In genomic region chr3:154655711-154656110, GRCm38 (mm10) we compare ENCODE assay signal across 20 mouse cellular contexts. TPM values are rescaled to one million over a fixed set of nuclear protein-coding genes. Genes with fewer than 3 reads are reported as not detected.
DNase-seq lines count a peak whose midpoint lies in the region; TF ChIP-seq lines count a peak whose summit lies in the region.
"Had no signal": no experiment of that assay in that cellular context is flagged by ENCODE, and none has a peak within 500 bp of the region (broad histone marks: within the 10 kb centered on the region; RNA-seq: fewer than 3 reads in every experiment).

No protein-coding gene starts in this region.

- H3K4me1 ChIP-seq in embryonic fibroblast, embryonic 13.5 days (ENCODE audit: control insufficient read depth, insufficient read depth, low read length) = no peaks in the 10 kb centered on the region
- H3K4me1 ChIP-seq: embryonic facial prominence, embryonic 12.5 days; forebrain, embryonic 12.5 days had no signal

- peak overlapping the region; percentile 2; the same call in 1 of the 2 replicates for H3K27ac ChIP-seq in embryonic fibroblast, embryonic 13.5 days (ENCODE audit: insufficient read depth, low read length)
- H3K27ac ChIP-seq: embryonic facial prominence, embryonic 10.5 days; embryonic facial prominence, embryonic 12.5 days; forebrain, embryonic 10.5 days; forebrain, embryonic 12.5 days had no signal

- H3K4me3 ChIP-seq in embryonic fibroblast, embryonic 13.5 days (ENCODE audit: insufficient read depth, low read length) = no peak overlapping the region
- H3K4me3 ChIP-seq: embryonic facial prominence, embryonic 10.5 days; embryonic facial prominence, embryonic 12.5 days; erythroblast, embryonic 14.5 days; forebrain, embryonic 10.5 days; forebrain, embryonic 12.5 days had no signal

- intact Hi-C loops in left cerebral cortex, postnatal 25 days (cut with DNase I) = loop anchor here (5.0 to 10.0 kb wide), 2 partner anchors 437 to 579 kb away; partner anchors contain the start of genes Fpgt and Lrriq3
- intact Hi-C loops in left cerebral cortex, postnatal 36 days (cut with DNase I) = loop anchor here (10.0 kb wide), 2 partner anchors 579 to 699 kb away; no protein-coding TSS in a partner anchor

- no peak for TF ChIP-seq CTCF in embryonic fibroblast, embryonic 13.5 days (IDR thresholded peaks at IDR 0.05; ENCODE audit: borderline replicate concordance, insufficient read depth, low read length)

- no peak for TF ChIP-seq POLR2A in embryonic fibroblast, embryonic 13.5 days (IDR thresholded peaks at IDR 0.05; ENCODE audit: low read depth, low read length)

- DNase-seq in 3T3-L1 (ENCODE audit: low read depth, low spot score) = peak; percentile 65
- peak; percentile 52 for DNase-seq in NIH3T3 (ENCODE audit: low read depth)
- DNase-seq in left cerebral cortex, postnatal 25 days (ENCODE audit: low spot score in 2 of 2) = no peak
- no peak for DNase-seq in left cerebral cortex, postnatal 36 days (ENCODE audit: low spot score in 2 of 2)
- DNase-seq: adrenal gland, adult 8-10 months; adrenal gland, postnatal 14 days; adrenal gland, postnatal 36 days; cerebellum, adult 11-12 months; cerebellum, adult 2 months; cerebellum, adult 9-10 months; cerebellum, postnatal 25 days had no signal

RNA-seq across cellular contexts. Expression of gene Erich3, which starts 7.9 kb away (rescaled TPM):
- 0.15 and 0.35 TPM in 2 replicates for polyA plus RNA-seq in embryonic fibroblast, embryonic 13.5 days (2011; ENCODE audit: insufficient read length, low read depth, missing spikeins)
- total RNA-seq in left cerebral cortex, postnatal 25 days (2021) = 10 to 100 TPM in 1 of 2 experiments, 1 to 10 TPM in 1; 8.4 to 10.3 TPM
- total RNA-seq in left cerebral cortex, postnatal 36 days (2021) = 10 to 100 TPM in 1 of 2 experiments, 1 to 10 TPM in 1; 9.7 to 10.3 TPM
- polyA plus RNA-seq: activated CD4-positive, CD25-positive, alpha-beta regulatory T cell, adult 4 months; CD4-positive, CD25-positive, alpha-beta regulatory T cell, adult 4 months; erythroblast, embryonic 14.5 days; G1E had no signal

RNA-seq across cellular contexts. Expression of gene Tyw3, which starts 58.8 kb away (rescaled TPM):
- 2.9 and 5.7 TPM in 2 replicates for polyA plus RNA-seq in embryonic fibroblast, embryonic 13.5 days (2011; ENCODE audit: insufficient read length, low read depth, missing spikeins)
- 10 to 100 TPM; 12.0 to 14.9 TPM for total RNA-seq in left cerebral cortex, postnatal 25 days (2021)
- 10 to 100 TPM; 12.3 to 14.7 TPM for total RNA-seq in left cerebral cortex, postnatal 36 days (2021)

RNA-seq across cellular contexts. Expression of gene Cryz, which starts 59.2 kb away (rescaled TPM):
- polyA plus RNA-seq in embryonic fibroblast, embryonic 13.5 days (2011; ENCODE audit: insufficient read length, low read depth, missing spikeins) = 16.7 and 22.6 TPM in 2 replicates
- 10 to 100 TPM; 19.2 TPM for total RNA-seq in left cerebral cortex, postnatal 25 days (2021)
- 10 to 100 TPM; 19.8 to 22.2 TPM for total RNA-seq in left cerebral cortex, postnatal 36 days (2021)

Comparison
In these comparisons a context has a peak if more than half of its experiments do, and no peak if none do; other contexts are left out.
1. DNase-seq: peak in 3T3-L1 (single experiment) and NIH3T3 (single experiment); none in left cerebral cortex, postnatal 25 days (0 of 2) and left cerebral cortex, postnatal 36 days (0 of 2).